Mouse (Mus musculus) layer of hippocampus, adult 9-10 months (tissue): Measurements from ENCODE around the gene Chrna9.

Experiments
- DNase-seq: peaks from one replicate; pipeline ENCODE4 v3.0.0; 2022; ENCODE audit warnings: low spot score

Chrna9 gene

GRCm38 (mm10) chr5:65919904-65920303 is 14.8 kb upstream of the Chrna9 start:
- DNase-seq = no peak

DNA sequence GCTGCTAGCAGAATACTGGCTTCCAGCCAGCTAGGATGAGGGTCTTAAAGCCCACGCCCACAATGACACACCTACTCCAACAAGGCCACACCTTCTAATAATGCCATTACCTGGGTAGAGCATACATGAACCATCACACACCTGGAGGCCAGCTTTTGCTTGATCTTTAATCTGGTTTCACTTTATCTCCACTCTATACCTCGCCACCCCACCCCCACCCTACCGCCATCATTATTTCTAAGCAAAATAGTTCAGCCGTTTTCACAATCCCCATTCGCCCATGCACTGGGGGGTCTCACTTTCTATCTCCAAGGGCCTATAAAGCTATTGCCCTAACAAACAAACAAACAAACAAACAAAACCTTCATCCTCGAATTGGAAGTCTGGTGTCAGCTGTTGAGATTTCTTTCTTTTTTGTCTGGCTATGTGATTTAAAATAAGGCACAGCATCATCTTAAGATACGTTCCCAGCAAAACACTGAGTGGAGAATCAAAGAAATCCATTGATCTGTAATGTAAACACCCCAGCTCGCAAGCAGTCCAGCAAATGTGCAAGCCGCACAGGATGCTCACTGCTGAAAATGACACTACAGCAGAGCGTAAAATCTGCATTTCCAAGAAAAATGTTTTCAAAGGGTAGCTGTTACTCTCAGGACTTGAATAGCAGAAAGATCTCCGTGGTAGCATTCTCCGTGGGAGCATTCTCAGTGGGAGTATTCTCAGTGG is 13.9 kb upstream of the Chrna9 start:
- no peak for DNase-seq

- no peak for DNase-seq
Observed at GRCm38 (mm10) chr5:65921477-65922138, 13.1 kb upstream of the Chrna9 start.

GRCm38 (mm10) chr5:65926666-65927065 is 8.1 kb upstream of the Chrna9 start:
- DNase-seq = no peak

GRCm38 (mm10) chr5:65929162-65929561 is 5.6 kb upstream of the Chrna9 start:
- no peak for DNase-seq

DNA sequence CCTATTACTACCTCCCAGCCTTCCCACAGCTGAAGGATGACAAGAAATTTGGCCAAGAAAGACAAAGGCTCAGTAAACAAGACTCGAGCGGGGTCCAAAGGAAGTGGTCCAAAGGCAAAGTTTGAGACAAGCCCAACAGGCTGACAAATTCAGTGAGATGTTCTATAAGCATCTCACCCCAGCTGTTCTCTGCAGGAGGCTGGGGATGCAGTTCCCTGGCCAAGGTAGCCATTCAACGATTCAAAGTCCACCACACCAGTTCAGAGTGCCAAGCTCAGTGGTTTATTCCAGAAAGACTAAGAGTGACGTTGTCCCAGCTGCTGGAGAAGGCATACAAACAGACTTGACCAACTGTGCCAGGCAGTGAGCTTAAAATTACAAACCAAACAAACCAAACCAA is 4.5 kb upstream of the Chrna9 start:
- DNase-seq = no peak

- no peak for DNase-seq
Observed at GRCm38 (mm10) chr5:65933258-65933657, 1.5 kb upstream of the Chrna9 start.

DNA sequence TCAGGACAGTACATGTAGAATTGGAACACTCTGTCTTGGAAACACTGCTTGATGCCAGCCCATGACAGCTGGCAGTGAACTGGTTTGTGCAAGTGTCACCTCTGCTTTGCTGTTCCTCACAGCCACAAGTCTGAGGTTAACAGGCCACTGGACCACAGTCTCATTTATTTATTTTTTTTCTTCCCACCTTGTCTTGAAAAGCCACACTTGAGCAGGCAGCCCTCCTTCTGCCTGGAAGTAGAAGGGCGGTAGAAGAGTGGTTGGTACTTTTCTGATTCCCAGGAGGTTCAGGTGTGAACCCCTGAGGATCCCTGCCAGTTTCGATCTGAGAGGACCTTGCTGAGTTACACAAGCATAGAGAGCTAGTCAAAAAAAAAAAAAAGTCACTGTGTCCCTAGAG is 957 bp upstream of the Chrna9 start:
- DNase-seq = no peak

DNA sequence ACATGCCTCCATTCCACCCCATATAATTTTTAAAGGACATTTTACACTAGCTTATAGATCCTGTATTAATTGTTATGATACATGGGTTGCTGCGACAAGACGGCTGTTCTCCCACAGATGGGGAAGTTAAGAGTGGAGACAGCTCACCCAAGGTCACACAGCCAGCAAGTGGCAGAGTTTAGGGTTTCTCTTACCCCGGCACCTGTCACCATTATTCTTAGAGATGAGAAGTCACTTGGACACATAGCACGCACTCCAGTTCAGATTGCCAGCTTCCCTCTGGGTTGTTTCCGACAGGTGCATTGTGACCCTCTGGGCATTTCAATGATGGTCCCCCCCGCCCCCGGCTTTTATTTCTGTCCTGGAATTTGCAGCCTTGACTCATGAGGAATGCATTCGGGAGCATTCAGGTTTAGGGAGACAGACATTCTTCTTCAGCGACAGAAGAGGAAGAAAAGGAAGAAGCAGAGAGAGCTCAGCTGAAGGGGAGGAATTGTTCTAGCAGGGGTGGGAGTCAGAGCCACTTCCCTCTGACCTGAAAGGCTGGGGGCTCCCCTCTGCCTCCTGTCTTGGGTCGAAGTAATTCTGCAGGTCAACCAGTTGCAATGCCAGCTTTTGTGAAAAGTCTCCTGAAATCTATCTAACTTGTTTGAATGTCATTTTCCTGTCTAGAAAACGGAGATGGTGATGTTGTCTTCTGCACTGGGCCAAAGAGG is 2.4 kb downstream of the Chrna9 start:
- no peak for DNase-seq

DNA sequence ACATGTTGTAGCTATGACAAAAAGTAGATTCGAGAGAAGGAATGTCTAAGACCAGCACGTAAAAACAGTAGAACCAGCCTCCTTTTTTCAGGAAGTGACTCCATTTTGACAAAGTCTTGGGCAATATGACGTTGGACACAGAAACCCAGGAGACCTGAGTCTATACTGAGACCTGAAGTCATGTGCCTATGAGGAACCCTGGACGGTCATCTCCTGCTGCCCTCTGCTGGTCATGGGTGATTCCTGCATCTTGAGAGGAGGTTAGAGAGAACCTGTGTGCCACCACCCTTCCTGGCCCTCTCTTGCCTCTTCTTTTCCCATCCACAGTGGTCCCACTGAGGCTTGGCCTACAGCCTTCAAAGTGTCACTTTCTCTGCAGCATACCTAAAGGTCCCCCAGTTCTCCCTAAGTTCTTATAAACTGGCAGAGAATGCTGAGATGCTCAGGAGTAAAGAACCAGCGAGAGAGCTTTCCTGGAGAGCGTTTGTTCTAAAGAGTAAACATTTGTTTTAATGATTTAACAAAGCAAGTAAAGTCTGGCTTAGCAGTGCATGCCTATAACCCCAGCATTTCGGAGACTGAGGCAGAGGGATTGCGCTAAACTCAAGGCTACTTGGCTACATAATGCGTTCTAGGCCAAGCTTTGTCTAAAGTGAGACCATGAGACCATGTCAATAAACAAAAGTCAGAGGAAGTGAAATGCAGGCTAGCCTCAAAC is 3.4 kb downstream of the Chrna9 start:
- peak; percentile 74 for DNase-seq

GRCm38 (mm10) chr5:65941145-65941544 is 6.4 kb downstream of the Chrna9 start:
- DNase-seq = no peak

- DNase-seq = no peak
Observed at GRCm38 (mm10) chr5:65949822-65950221, 15.1 kb downstream of the Chrna9 start.

DNA sequence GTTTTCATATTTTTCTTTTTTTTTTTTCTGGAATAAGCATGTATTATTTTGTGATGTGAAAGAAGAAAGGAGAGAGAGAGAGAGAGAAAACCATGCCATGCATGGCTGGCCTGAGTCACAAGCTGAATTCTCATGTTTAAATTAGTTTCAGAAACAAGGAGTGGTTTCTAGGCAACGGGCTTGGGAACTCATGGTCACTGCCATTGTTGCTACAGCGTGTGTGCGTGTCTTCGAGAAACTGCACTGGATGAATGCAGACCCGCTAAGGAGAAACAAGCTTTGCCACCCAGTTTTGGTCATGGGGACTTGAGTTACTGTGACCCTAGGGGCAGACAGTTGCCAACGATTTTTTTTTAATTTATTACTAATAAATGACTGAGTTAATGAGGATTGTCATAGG is 15.5 kb downstream of the Chrna9 start:
- DNase-seq = no peak

GRCm38 (mm10) chr5:65950679-65951512 is 16.2 kb downstream of the Chrna9 start:
- no peak for DNase-seq

GRCm38 (mm10) chr5:65951513-65951909 is 16.8 kb downstream of the Chrna9 start:
- no peak for DNase-seq

DNA sequence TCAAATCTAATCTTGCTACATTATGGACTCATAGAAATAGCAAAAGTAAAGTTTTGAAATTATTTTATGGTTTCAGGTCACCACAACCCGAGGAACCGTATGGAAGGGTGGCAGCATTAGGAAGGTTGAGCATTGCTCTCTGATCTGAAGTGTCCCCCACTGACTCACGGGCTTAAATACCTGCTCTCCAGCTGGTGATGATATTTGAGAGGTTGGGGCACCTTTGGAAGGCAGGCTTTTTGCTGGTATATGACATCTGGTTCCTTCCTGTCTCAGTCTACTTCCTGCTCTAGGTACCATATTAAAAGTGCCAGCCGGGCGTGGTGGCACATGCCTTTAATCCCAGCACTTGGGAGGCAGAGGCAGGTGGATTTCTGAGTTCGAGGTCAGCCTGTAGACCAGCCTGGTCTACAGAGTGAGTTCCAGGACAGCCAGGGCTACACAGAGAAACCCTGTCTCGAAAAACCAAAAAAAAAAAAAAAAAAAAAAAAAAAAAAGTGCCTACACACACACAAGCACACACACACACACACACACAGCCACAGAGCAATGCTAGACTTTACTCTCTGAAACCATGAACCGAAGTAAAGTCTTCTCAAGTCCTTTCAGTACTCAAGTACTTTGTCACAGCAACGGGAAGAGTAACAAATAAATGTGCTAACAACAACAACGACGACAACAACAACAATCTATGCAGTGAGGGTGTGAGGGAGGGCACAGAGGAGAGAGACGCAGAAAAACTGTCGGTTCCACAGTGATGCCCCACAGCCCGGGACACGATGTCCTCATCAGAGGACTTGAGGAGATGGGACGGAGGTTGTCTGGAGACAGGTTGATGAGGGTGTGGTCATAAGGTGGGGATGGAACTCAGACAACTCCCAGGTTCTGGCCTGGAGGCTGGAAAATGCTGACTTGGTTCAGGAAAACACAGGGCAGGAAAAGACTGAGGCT is 19.7 kb downstream of the Chrna9 start:
- DNase-seq = no peak

GRCm38 (mm10) chr5:65955343-65956143 is 20.8 kb downstream of the Chrna9 start:
- DNase-seq = peak; percentile 63

DNA sequence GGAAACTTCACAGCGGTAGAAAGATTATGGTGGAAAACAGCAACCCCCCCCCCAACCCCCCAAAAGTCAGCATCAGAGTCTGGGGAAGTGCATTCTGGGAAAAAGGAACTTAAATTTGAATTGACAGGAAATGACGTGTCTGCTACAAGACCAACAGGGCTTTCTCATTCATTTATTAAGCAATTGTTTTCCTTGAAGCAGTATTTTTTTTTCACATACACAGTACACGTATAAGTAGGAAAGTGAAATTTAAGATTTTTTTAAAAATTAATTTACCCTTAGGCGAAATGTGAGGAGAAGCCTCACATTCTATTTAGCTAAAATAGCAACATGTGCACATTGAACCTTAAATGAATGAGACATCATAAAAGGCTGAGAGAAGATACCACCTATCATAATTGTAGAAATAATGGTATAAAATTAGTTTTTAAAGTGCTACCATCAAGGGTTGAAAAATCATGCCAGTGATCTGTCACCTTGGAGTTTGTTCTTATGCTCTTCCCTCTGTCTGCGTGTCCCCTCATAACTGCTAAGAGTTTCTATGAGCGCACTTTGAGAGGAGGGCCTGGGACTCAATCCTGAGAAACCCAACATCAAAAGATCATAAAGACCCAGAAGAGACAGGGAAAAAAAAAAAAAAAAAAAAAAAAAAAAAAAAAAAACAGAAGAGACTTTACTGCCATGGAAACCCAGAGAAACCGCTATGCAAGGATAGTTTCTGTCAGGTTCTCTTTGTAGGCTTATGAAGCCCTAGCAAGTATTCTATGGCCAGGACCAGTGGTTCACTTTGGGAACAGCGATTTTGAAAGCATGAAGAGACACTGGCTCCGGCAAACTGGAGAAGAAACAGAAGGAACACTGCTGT is 21.7 kb downstream of the Chrna9 start:
- DNase-seq = no peak

GRCm38 (mm10) chr5:65958597-65958996 is 23.9 kb downstream of the Chrna9 start:
- DNase-seq = no peak
